Mouse (Mus musculus): Measurements from ENCODE around the gene Atp8a2.
A peak's percentile ranks its signal among the peaks of the same experiment; 100 is the strongest.

Gene Atp8a2

GRCm38 (mm10) chr14:59903484-59904130, 293.4 kb downstream of the Atp8a2 start:
- no peak for DNase-seq (ENCODE audit: low spot score)

GRCm38 (mm10) chr14:59893971-59894370, 303.0 kb downstream of the Atp8a2 start:
- no peak for DNase-seq (ENCODE audit: low spot score)

- no peak for DNase-seq (ENCODE audit: low spot score)
Observed at GRCm38 (mm10) chr14:59892084-59892483, 304.9 kb downstream of the Atp8a2 start.

- DNase-seq (ENCODE audit: low spot score): no peak
Observed at GRCm38 (mm10) chr14:59891491-59891890, 305.5 kb downstream of the Atp8a2 start.

- DNase-seq (ENCODE audit: low spot score): no peak
Observed at GRCm38 (mm10) chr14:59890818-59891217, 306.2 kb downstream of the Atp8a2 start.

- DNase-seq (ENCODE audit: low spot score): no peak
Observed at GRCm38 (mm10) chr14:59890107-59890506, 306.9 kb downstream of the Atp8a2 start.

- no peak for DNase-seq (ENCODE audit: low spot score)
Observed at GRCm38 (mm10) chr14:59888446-59888845, 308.5 kb downstream of the Atp8a2 start.

GRCm38 (mm10) chr14:59888046-59888445, 308.9 kb downstream of the Atp8a2 start:
- no peak for DNase-seq (ENCODE audit: low spot score)

GRCm38 (mm10) chr14:59887061-59887861, 309.7 kb downstream of the Atp8a2 start:
- DNase-seq (ENCODE audit: low spot score): peak; percentile 29

GRCm38 (mm10) chr14:59883517-59884069, 313.4 kb downstream of the Atp8a2 start:
- no peak for DNase-seq (ENCODE audit: low spot score)

GRCm38 (mm10) chr14:59880829-59881228, 316.1 kb downstream of the Atp8a2 start:
- no peak for DNase-seq (ENCODE audit: low spot score)

- no peak for DNase-seq (ENCODE audit: low spot score)
Observed at GRCm38 (mm10) chr14:59878248-59878647, 318.7 kb downstream of the Atp8a2 start.

GRCm38 (mm10) chr14:59876525-59876924, 320.5 kb downstream of the Atp8a2 start:
- DNase-seq (ENCODE audit: low spot score): no peak

- no peak for DNase-seq (ENCODE audit: low spot score)
Observed at GRCm38 (mm10) chr14:59868369-59868768, 328.6 kb downstream of the Atp8a2 start.

GRCm38 (mm10) chr14:59867749-59868148, 329.2 kb downstream of the Atp8a2 start:
- DNase-seq (ENCODE audit: low spot score): no peak

- DNase-seq (ENCODE audit: low spot score): no peak
Observed at GRCm38 (mm10) chr14:59866001-59866400, 331.0 kb downstream of the Atp8a2 start.

GRCm38 (mm10) chr14:59862351-59862750, 334.6 kb downstream of the Atp8a2 start:
- DNase-seq (ENCODE audit: low spot score): no peak

GRCm38 (mm10) chr14:59859830-59860229, 337.1 kb downstream of the Atp8a2 start:
- no peak for DNase-seq (ENCODE audit: low spot score)

GRCm38 (mm10) chr14:59858501-59859225, 338.3 kb downstream of the Atp8a2 start:
- no peak for DNase-seq (ENCODE audit: low spot score)

GRCm38 (mm10) chr14:59853139-59853538, 343.8 kb downstream of the Atp8a2 start:
- DNase-seq (ENCODE audit: low spot score): no peak

- no peak for DNase-seq (ENCODE audit: low spot score)
Observed at GRCm38 (mm10) chr14:59846609-59847375, 350.2 kb downstream of the Atp8a2 start.

Data from retina, embryonic 14.5 days (tissue).